Mouse (Mus musculus) cortical plate, adult 2 months (tissue): ENCODE data around the gene Zmym6. TPM values are rescaled to one million over a fixed set of nuclear protein-coding genes. Genes with fewer than 3 reads are reported as not detected.

Experiments used
- H3K27ac ChIP-seq: fragments of 200-500 bp; 2 replicates; pipeline ENCODE4 v1.5.1; 2012; ENCODE audit warnings: low read length, control low read depth, inconsistent platforms; ENCODE audit not compliant: insufficient read depth
- H3K4me1 ChIP-seq: fragments of 200-500 bp; 2 replicates; pipeline ENCODE4 v1.6.1; 2011; ENCODE audit warnings: low read length; ENCODE audit not compliant: control insufficient read depth, insufficient read depth
- H3K4me3 ChIP-seq: fragments of 200-500 bp; 2 replicates; pipeline ENCODE4 v1.5.1; 2011; ENCODE audit warnings: mild to moderate bottlenecking, low read length, control low read depth; ENCODE audit not compliant: insufficient read depth
- CTCF ChIP-seq: fragments of 200-500 bp; IDR thresholded peaks from 2 replicates; pipeline ENCODE4 v1.5.1; 2011; ENCODE audit warnings: mild to moderate bottlenecking, control low read depth, low read length; ENCODE audit not compliant: insufficient read depth; ENCODE audit errors: extremely low read depth
- POLR2A ChIP-seq: fragments of 200-500 bp; IDR thresholded peaks from 2 replicates; pipeline ENCODE4 v1.6.1; 2011; ENCODE audit warnings: mild to moderate bottlenecking, low read length, control low read depth; ENCODE audit not compliant: insufficient read depth; ENCODE audit errors: extremely low read depth
- polyA plus RNA-seq: library from polyadenylated mRNA; depleted of rRNA; stranded (reverse); fragments of >200 nt; gene quantifications from 2 replicates; pipeline ENCODE4 v1.2.3, GENCODE M21; 2012; rRNA removed

Zmym6 gene
- polyA plus RNA-seq, result 40.3 and 48.0 TPM in 2 replicates

- Histone ChIP-seq H3K4me1 (peaks cover 5% of the 10 kb centered on the region; the same call in 1 of the 2 replicates), H3K27ac (peak within 1 kb of the TSS; percentile 62), H3K4me3 (peak within 1 kb of the TSS; percentile 54)
- TF ChIP-seq POLR2A, result peak; percentile 83
- no peak for TF ChIP-seq CTCF
Observed at GRCm38 (mm10) chr4:127076875-127077548, at the start of gene Zmym6. Gene Zmym6 (plus strand): TSS chr4:127077383.

DNA sequence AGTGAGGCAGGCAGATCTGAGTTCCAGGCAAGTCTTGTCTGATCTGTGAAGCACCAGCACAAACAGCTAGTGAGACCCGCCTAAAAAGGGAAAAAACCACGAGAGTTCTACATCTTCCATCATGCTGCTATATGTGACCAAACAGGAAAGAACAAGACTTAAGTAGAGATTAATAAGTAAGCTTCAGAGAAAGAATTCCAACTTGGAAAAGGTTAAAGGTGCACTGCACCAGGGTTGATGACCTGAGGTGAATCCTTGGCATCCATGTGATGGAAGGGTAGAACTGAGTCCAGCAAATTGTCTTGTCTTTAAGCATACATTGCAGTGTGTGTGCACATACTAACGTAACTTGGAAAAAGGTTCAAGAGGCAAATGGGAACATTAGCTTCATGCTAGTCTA, 40.0 kb upstream of the Zmym6 start:
- H3K27ac ChIP-seq, result no peak overlapping the region
- TF ChIP-seq CTCF (no peak), POLR2A (no peak)
- H3K4me1 ChIP-seq, result 0 out of 2 replicates have a peak, but pooled peaks cover 2% of the 10 kb centered on the region
- no peak overlapping the region for H3K4me3 ChIP-seq

- TF ChIP-seq CTCF (no peak), POLR2A (no peak)
- Histone ChIP-seq H3K27ac (no peak overlapping the region), H3K4me3 (no peak overlapping the region), H3K4me1 (0 out of 2 replicates have a peak, but pooled peaks cover 2% of the 10 kb centered on the region)
Observed at GRCm38 (mm10) chr4:127037908-127038827, 39.0 kb upstream of the Zmym6 start.

DNA sequence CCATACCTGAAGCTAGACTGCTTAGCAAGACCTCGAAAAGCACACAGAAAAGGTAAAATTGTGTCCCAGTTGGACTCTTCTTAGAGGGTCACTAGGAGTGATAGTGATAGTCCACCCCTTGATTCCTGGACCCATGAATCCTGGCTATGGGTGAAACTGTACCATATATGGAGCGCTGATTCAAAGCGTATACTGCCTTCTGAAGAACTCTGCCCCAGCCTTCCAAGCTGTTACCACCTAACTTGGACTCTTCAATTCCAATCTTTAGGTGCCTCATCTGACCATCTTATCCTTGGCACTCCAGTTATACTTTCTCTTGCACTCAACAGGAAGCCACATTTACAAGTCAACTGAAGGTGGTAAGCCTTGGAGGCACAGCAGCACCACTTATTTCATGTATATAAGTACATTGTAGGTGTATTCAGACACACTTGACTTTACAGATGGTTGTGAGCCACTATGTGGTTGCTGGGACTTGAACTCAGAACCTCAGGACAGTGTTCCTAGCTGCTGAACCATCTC, 38.3 kb upstream of the Zmym6 start:
- TF ChIP-seq CTCF (no peak), POLR2A (no peak)
- Histone ChIP-seq H3K27ac (no peak overlapping the region), H3K4me3 (no peak overlapping the region)

GRCm38 (mm10) chr4:127039871-127040483, 37.2 kb upstream of the Zmym6 start:
- Histone ChIP-seq H3K4me3 (no peak overlapping the region), H3K4me1 (no peaks in the 10 kb centered on the region), H3K27ac (no peak overlapping the region)
- TF ChIP-seq POLR2A, result 0 out of 2 replicates have a peak, but pooled peaks have one; percentile 4
- TF ChIP-seq CTCF, result no peak

More for the DNA sequence above, 38.3 kb upstream of the Zmym6 start:
- H3K4me1 ChIP-seq, result 0 out of 2 replicates have a peak, but pooled peaks cover 2% of the 10 kb centered on the region

- Histone ChIP-seq H3K4me1 (no peaks in the 10 kb centered on the region), H3K4me3 (no peak overlapping the region), H3K27ac (no peak overlapping the region)
- TF ChIP-seq CTCF, result no peak
- no peak for TF ChIP-seq POLR2A
Observed at GRCm38 (mm10) chr4:127043540-127043939, 33.6 kb upstream of the Zmym6 start.

GRCm38 (mm10) chr4:127051121-127051520, 26.1 kb upstream of the Zmym6 start:
- H3K27ac ChIP-seq, result no peak overlapping the region
- no peak overlapping the region for H3K4me3 ChIP-seq
- no peak for TF ChIP-seq CTCF
- no peak for TF ChIP-seq POLR2A
- no peaks in the 10 kb centered on the region for H3K4me1 ChIP-seq

GRCm38 (mm10) chr4:127053071-127053470, 24.1 kb upstream of the Zmym6 start:
- TF ChIP-seq POLR2A, result no peak
- no peak for TF ChIP-seq CTCF

More at GRCm38 (mm10) chr4:127053071-127053470, 24.1 kb upstream of the Zmym6 start:
- Histone ChIP-seq H3K4me3 (no peak overlapping the region), H3K4me1 (no peaks in the 10 kb centered on the region), H3K27ac (no peak overlapping the region)
